Mouse (Mus musculus) ES-Bruce4 (cell line): ENCODE measurements around the gene Grn. TPM values are rescaled to one million over a fixed set of nuclear protein-coding genes. Genes with fewer than 3 reads are reported as not detected.

Experiments
- H3K27ac ChIP-seq: 2 replicates; pipeline ENCODE4 v1.5.1; 2012; ENCODE audit warnings: low read length, inconsistent platforms; ENCODE audit not compliant: insufficient read depth
- H3K27me3 ChIP-seq: 2 replicates; pipeline ENCODE4 v1.6.1; 2012; ENCODE audit warnings: mild to moderate bottlenecking, low read length, inconsistent platforms; ENCODE audit not compliant: control insufficient read depth, poor library complexity, insufficient read depth, severe bottlenecking
- H3K36me3 ChIP-seq: 2 replicates; pipeline ENCODE4 v1.6.1; 2012; ENCODE audit warnings: inconsistent platforms, mild to moderate bottlenecking, low read length, moderate library complexity; ENCODE audit not compliant: control insufficient read depth, poor library complexity, insufficient read depth, severe bottlenecking
- H3K4me1 ChIP-seq: one replicate; pipeline ENCODE4 v1.8.1; 2011; ENCODE audit warnings: low read length; ENCODE audit not compliant: control insufficient read depth, insufficient read depth
- H3K4me3 ChIP-seq: 2 replicates; pipeline ENCODE4 v1.5.1; 2011; ENCODE audit warnings: low read depth, mild to moderate bottlenecking, low read length
- H3K9ac ChIP-seq: 2 replicates; pipeline ENCODE4 v1.6.1; 2012; ENCODE audit warnings: low read depth, mild to moderate bottlenecking, inconsistent platforms; ENCODE audit not compliant: poor library complexity, severe bottlenecking
- H3K9me3 ChIP-seq: replicated peaks from 2 replicates; pipeline ENCODE4 v1.6.1; 2012; ENCODE audit warnings: mild to moderate bottlenecking, low read length, inconsistent platforms; ENCODE audit not compliant: control insufficient read depth, poor library complexity, insufficient read depth, severe bottlenecking
- CTCF ChIP-seq: IDR thresholded peaks from one replicate; pipeline ENCODE4 v1.8.1; 2011; ENCODE audit warnings: low read depth, low read length
- EP300 ChIP-seq: IDR thresholded peaks from 2 replicates; pipeline ENCODE4 v1.6.1; 2011; ENCODE audit warnings: low read depth, low read length; ENCODE audit not compliant: insufficient read depth
- POLR2A ChIP-seq: IDR thresholded peaks from one replicate; pipeline ENCODE4 v1.8.1; 2011; ENCODE audit warnings: low read length; ENCODE audit not compliant: insufficient read depth
- polyA plus RNA-seq: library from polyadenylated mRNA; stranded (reverse); fragments of >200 nt; gene quantifications from 2 replicates; pipeline ENCODE4 v1.2.4, GENCODE M21; 2011; ENCODE audit warnings: low read depth; ENCODE audit not compliant: missing spikeins, insufficient read depth, insufficient read length

Gene Grn
- polyA plus RNA-seq, 1 experiment, result 68.4 TPM

GRCm38 (mm10) chr11:102478671-102479070, 48.6 kb downstream of the Grn start:
- Histone ChIP-seq H3K9ac (no peak overlapping the region), H3K27ac (no peak overlapping the region), H3K36me3 (peaks cover 27% of the 10 kb centered on the region), H3K9me3 (no peaks in the 10 kb centered on the region), H3K27me3 (no peaks in the 10 kb centered on the region), H3K4me1 (no peaks in the 10 kb centered on the region), H3K4me3 (no peak overlapping the region)
- no peak for TF ChIP-seq CTCF
- no peak for TF ChIP-seq EP300
- TF ChIP-seq POLR2A, result no peak

GRCm38 (mm10) chr11:102479581-102479980, 49.5 kb downstream of the Grn start:
- no peak for TF ChIP-seq CTCF
- TF ChIP-seq POLR2A, result no peak
- TF ChIP-seq EP300, result no peak
- Histone ChIP-seq H3K36me3 (peaks cover 33% of the 10 kb centered on the region), H3K27me3 (no peaks in the 10 kb centered on the region), H3K4me3 (no peak overlapping the region), H3K4me1 (no peaks in the 10 kb centered on the region), H3K9me3 (no peaks in the 10 kb centered on the region), H3K9ac (no peak overlapping the region), H3K27ac (no peak overlapping the region)

GRCm38 (mm10) chr11:102480111-102480510, 50.0 kb downstream of the Grn start:
- TF ChIP-seq POLR2A, result no peak
- no peak for TF ChIP-seq CTCF
- TF ChIP-seq EP300, result no peak
- H3K36me3 ChIP-seq, result peaks cover 35% of the 10 kb centered on the region
- no peaks in the 10 kb centered on the region for H3K4me1 ChIP-seq
- H3K27me3 ChIP-seq, result no peaks in the 10 kb centered on the region
- no peaks in the 10 kb centered on the region for H3K9me3 ChIP-seq
- H3K4me3 ChIP-seq, result no peak overlapping the region
- no peak overlapping the region for H3K9ac ChIP-seq
- H3K27ac ChIP-seq, result no peak overlapping the region

GRCm38 (mm10) chr11:102480897-102481296, 50.8 kb downstream of the Grn start:
- H3K4me1 ChIP-seq, result no peaks in the 10 kb centered on the region
- no peaks in the 10 kb centered on the region for H3K9me3 ChIP-seq

GRCm38 (mm10) chr11:102481779-102482178, 51.7 kb downstream of the Grn start:
- no peaks in the 10 kb centered on the region for H3K9me3 ChIP-seq
- TF ChIP-seq EP300 (no peak), POLR2A (no peak), CTCF (no peak)
- peaks cover 47% of the 10 kb centered on the region for H3K36me3 ChIP-seq
- H3K4me3 ChIP-seq, result no peak overlapping the region
- no peaks in the 10 kb centered on the region for H3K4me1 ChIP-seq
- H3K27ac ChIP-seq, result no peak overlapping the region
- no peaks in the 10 kb centered on the region for H3K27me3 ChIP-seq
- no peak overlapping the region for H3K9ac ChIP-seq

More at GRCm38 (mm10) chr11:102480897-102481296, 50.8 kb downstream of the Grn start:
- TF ChIP-seq CTCF (no peak), POLR2A (no peak), EP300 (no peak)
- Histone ChIP-seq H3K4me3 (no peak overlapping the region), H3K27me3 (no peaks in the 10 kb centered on the region), H3K36me3 (peaks cover 38% of the 10 kb centered on the region), H3K27ac (no peak overlapping the region), H3K9ac (no peak overlapping the region)

Other genes starting within 250 kb of the Grn start
- 137 and 146 TPM in 2 replicates for gene Lsm12, start 245.0 kb upstream of the Grn start, polyA plus RNA-seq
- gene G6pc3, start 240.7 kb upstream of the Grn start, polyA plus RNA-seq, result 33.0 and 33.6 TPM in 2 replicates
- gene Hdac5, start 200.1 kb upstream of the Grn start, polyA plus RNA-seq, result 41.2 and 42.4 TPM in 2 replicates
- 32.5 and 34.0 TPM in 2 replicates for gene BC030867, start 181.4 kb upstream of the Grn start, polyA plus RNA-seq
- 0.70 and 2.3 TPM in 2 replicates for gene Asb16, start 161.6 kb upstream of the Grn start, polyA plus RNA-seq
- 19.7 and 20.0 TPM in 2 replicates for gene Tmub2, start 145.4 kb upstream of the Grn start, polyA plus RNA-seq
- 44.3 and 50.3 TPM in 2 replicates for gene Atxn7l3, start 133.7 kb upstream of the Grn start, polyA plus RNA-seq
- 81.7 and 82.0 TPM in 2 replicates for gene Ubtf, start 110.6 kb upstream of the Grn start, polyA plus RNA-seq
- gene Slc4a1, start 64.1 kb upstream of the Grn start, polyA plus RNA-seq, result 0.48 and 0.53 TPM in 2 replicates
- 7.0 and 9.5 TPM in 2 replicates for gene Rundc3a, start 36.9 kb upstream of the Grn start, polyA plus RNA-seq
- gene Slc25a39, start 22.4 kb upstream of the Grn start, polyA plus RNA-seq, result 284 and 342 TPM in 2 replicates
- 4.4 and 5.4 TPM in 2 replicates for gene Fam171a2, start 17.4 kb downstream of the Grn start, polyA plus RNA-seq
- gene Itga2b, start 39.8 kb downstream of the Grn start, polyA plus RNA-seq, result 7.0 and 7.9 TPM in 2 replicates
- 75.8 and 89.1 TPM in 2 replicates for gene Gpatch8, start 126.1 kb downstream of the Grn start, polyA plus RNA-seq
- 3.8 and 5.3 TPM in 2 replicates for gene Gm11627, start 149.1 kb downstream of the Grn start, polyA plus RNA-seq
- gene Fzd2, start 174.1 kb downstream of the Grn start, polyA plus RNA-seq, result 30.3 and 36.1 TPM in 2 replicates
- gene Meioc, start 233.4 kb downstream of the Grn start, polyA plus RNA-seq, result 8.8 and 9.4 TPM in 2 replicates